Mouse (Mus musculus) G1E (cell line): ENCODE results near the gene Gpr107.

Experiments used
- CTCF ChIP-seq: IDR thresholded peaks from 2 replicates; pipeline ENCODE4 v1.5.1; 2012; ENCODE audit warnings: low read depth, low read length, inconsistent platforms, mixed read lengths
- GATA1 ChIP-seq: IDR thresholded peaks from 2 replicates; pipeline ENCODE4 v1.6.1; 2012; ENCODE audit warnings: borderline replicate concordance, low read length, inconsistent platforms, mixed read lengths

DNA sequence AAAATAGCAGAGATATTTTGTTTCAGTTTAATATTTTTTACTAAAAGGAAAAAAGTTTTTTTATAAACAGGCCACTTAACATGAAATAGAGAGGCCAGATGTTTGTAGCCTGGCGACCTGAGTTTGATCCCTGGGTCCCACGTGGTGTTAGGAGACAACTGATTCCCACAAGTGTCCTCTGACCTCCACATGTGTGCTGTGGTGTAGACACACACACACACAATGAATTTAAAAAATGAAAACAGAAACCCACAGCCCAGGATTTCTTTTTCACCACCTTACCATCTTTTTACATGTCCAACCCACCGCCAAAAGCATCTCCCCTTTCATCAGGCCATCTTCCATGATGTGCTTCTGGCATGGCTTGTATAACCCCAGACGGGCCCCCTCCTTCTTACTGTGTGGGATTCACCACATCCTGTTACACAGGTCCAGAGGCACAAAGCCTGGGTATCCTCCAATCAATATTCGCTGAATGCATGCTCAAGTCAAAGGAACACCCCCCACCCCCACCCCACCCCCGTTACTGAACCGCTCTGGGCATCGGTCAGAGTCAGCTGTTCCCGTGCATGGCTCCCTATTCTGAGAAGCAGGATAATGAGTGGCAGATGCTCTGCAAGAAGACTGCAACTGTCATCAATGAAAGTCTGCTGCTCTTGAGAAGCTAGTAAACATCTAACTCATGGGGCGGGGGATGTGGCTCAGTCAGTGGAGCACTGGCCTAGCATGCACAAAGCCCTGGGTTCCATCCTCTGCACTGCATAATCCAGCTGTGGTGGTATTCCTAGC lies 36.0 kb upstream of the Gpr107 start:
- TF ChIP-seq CTCF: no peak
- no peak for TF ChIP-seq GATA1
